Comparison of ENCODE assay signal across 29 mouse cellular contexts in the genomic region with DNA sequence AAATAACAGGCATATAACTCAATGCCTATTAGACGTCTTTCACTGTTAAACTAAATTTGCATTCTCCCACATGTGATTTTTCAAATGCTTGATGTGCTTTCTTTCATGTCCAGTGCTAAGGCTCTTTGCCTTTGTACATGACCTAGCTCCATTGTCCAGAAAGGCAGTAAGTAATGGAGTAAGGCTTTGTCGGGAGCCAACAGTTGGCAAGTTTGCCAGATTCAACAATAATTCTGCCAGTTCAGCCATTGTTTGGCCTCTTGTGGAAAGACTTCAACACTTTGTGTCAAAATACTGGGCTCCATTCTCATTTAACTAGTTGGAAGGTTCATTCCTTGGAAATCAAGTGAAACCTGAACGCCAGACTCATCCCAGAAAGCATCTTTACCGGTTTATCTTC. TPM values are rescaled to one million over a fixed set of nuclear protein-coding genes. Genes with fewer than 3 reads are reported as not detected.
DNase-seq lines count a peak whose midpoint lies in the region; ATAC-seq and TF ChIP-seq lines count a peak whose summit lies in the region.
"Had no signal": no experiment of that assay in that cellular context is flagged by ENCODE, and none has a peak within 500 bp of the region (broad histone marks: within the 10 kb centered on the region; RNA-seq: fewer than 3 reads in every experiment).

No protein-coding gene starts in this region.

- no peak for ATAC-seq in heart, postnatal 0 days (ENCODE audit: insufficient read depth, low read depth)
- ATAC-seq in hindbrain, postnatal 0 days = no peak
- no peak for ATAC-seq in hindbrain, embryonic 11.5 days (ENCODE audit: low FRiP score)
- ATAC-seq in neural tube, embryonic 11.5 days (ENCODE audit: insufficient read depth, low FRiP score, low TSS enrichment) = peak; percentile 64
- ATAC-seq: activated CD4-positive, CD25-positive, alpha-beta regulatory T cell, adult 4 months; forebrain, embryonic 14.5 days; inflammation-experienced regulatory T-cells, adult 6 months had no signal

- no peak overlapping the region for H3K9ac ChIP-seq in heart, postnatal 0 days (replicated peaks; ENCODE audit: low read depth, low read length)
- no peak overlapping the region for H3K9ac ChIP-seq in hindbrain, postnatal 0 days (replicated peaks; ENCODE audit: low read length)
- H3K9ac ChIP-seq in hindbrain, embryonic 11.5 days (ENCODE audit: low read depth, low read length) = no peak overlapping the region
- no peak overlapping the region for H3K9ac ChIP-seq in neural tube, embryonic 11.5 days (ENCODE audit: low read length)
- H3K9ac ChIP-seq: embryonic facial prominence, embryonic 15.5 days; hindbrain, embryonic 12.5 days; liver, embryonic 14.5 days; lung, embryonic 14.5 days had no signal

- no peaks in the 10 kb centered on the region for H3K4me1 ChIP-seq in heart, postnatal 0 days (ENCODE audit: control insufficient read depth, insufficient read depth)
- no peaks in the 10 kb centered on the region for H3K4me1 ChIP-seq in heart, embryonic 10.5 days
- H3K4me1 ChIP-seq in hindbrain, postnatal 0 days (ENCODE audit: insufficient read depth, low read length) = no peaks in the 10 kb centered on the region
- no peaks in the 10 kb centered on the region for H3K4me1 ChIP-seq in hindbrain, embryonic 11.5 days (replicated peaks; ENCODE audit: control insufficient read depth, insufficient read depth, low read length)
- H3K4me1 ChIP-seq in neural tube, embryonic 11.5 days (ENCODE audit: control insufficient read depth, insufficient read depth, low read length) = no peaks in the 10 kb centered on the region
- H3K4me1 ChIP-seq: embryonic facial prominence, embryonic 10.5 days; embryonic facial prominence, embryonic 15.5 days; hindbrain, embryonic 12.5 days had no signal

- TF ChIP-seq CTCF in heart, postnatal 0 days (IDR thresholded peaks at IDR 0.05; ENCODE audit: low read depth) = no peak
- TF ChIP-seq CTCF in hindbrain, postnatal 0 days (IDR thresholded peaks at IDR 0.05; ENCODE audit: low read depth) = no peak

- no peak overlapping the region for H3K4me2 ChIP-seq in heart, postnatal 0 days (ENCODE audit: low read depth, low read length)
- H3K4me2 ChIP-seq in hindbrain, postnatal 0 days (ENCODE audit: low read depth, low read length) = no peak overlapping the region
- H3K4me2 ChIP-seq in hindbrain, embryonic 11.5 days (replicated peaks; ENCODE audit: low read depth, low read length) = no peak overlapping the region
- no peak overlapping the region for H3K4me2 ChIP-seq in neural tube, embryonic 11.5 days (ENCODE audit: low read depth)
- H3K4me2 ChIP-seq: embryonic facial prominence, embryonic 15.5 days; hindbrain, embryonic 12.5 days; lung, embryonic 14.5 days had no signal

- peak; percentile 24 for DNase-seq in heart, postnatal 0 days (ENCODE audit: low spot score)
- DNase-seq in heart, embryonic 10.5 days (ENCODE audit: low spot score) = no peak
- peak; percentile 24 for DNase-seq in hindbrain, postnatal 0 days (ENCODE audit: low spot score)
- no peak for DNase-seq in hindbrain, embryonic 11.5 days (ENCODE audit: low spot score)
- DNase-seq in neural tube, embryonic 11.5 days (ENCODE audit: low spot score) = no peak
- DNase-seq in neural tube, embryonic 10.5 days (ENCODE audit: extremely low spot score, low spot score) = no peak
- peak; percentile 49 for DNase-seq in gonadal fat pad, adult 2 months (ENCODE audit: low read depth)
- no peak for DNase-seq in left cerebral cortex, adult 9 months (ENCODE audit: low spot score in 2 of 2)
- DNase-seq: adrenal gland, postnatal 36 days; B cell, adult 2 months; cerebellum, adult 18-20 months; gastrocnemius, postnatal 14 days; kidney, adult 11 months; kidney, postnatal 14 days; layer of hippocampus, adult 9-11 months; liver; lung, embryonic 14.5 days; midbrain, embryonic 14.5 days; right cerebral cortex, postnatal 25 days; spleen, adult 18-20 months; thymus, postnatal 14 days had no signal

- H3K4me3 ChIP-seq in heart, postnatal 0 days (ENCODE audit: low read depth, low read length) = no peak overlapping the region
- H3K4me3 ChIP-seq in heart, embryonic 10.5 days = no peak overlapping the region
- H3K4me3 ChIP-seq in hindbrain, postnatal 0 days (ENCODE audit: low read length) = no peak overlapping the region
- H3K4me3 ChIP-seq in hindbrain, embryonic 11.5 days (ENCODE audit: low read depth, low read length) = no peak overlapping the region
- H3K4me3 ChIP-seq in neural tube, embryonic 11.5 days (ENCODE audit: low read depth, low read length) = no peak overlapping the region
- H3K4me3 ChIP-seq: embryonic facial prominence, embryonic 10.5 days; embryonic facial prominence, embryonic 15.5 days; heart, adult 2 months; hindbrain, embryonic 12.5 days had no signal

- no peak overlapping the region for H3K27ac ChIP-seq in heart, postnatal 0 days (ENCODE audit: low read depth)
- H3K27ac ChIP-seq in heart, embryonic 10.5 days = no peak overlapping the region
- H3K27ac ChIP-seq in hindbrain, postnatal 0 days = 0 out of 2 replicates have a peak overlapping the region, but pooled peaks have one; percentile 15
- no peak overlapping the region for H3K27ac ChIP-seq in hindbrain, embryonic 11.5 days (ENCODE audit: low read depth, low read length)
- H3K27ac ChIP-seq in neural tube, embryonic 11.5 days (ENCODE audit: low read depth, low read length) = no peak overlapping the region
- H3K27ac ChIP-seq: embryonic facial prominence, embryonic 10.5 days; embryonic facial prominence, embryonic 15.5 days; heart, adult 2 months; hindbrain, embryonic 12.5 days; liver, embryonic 14.5 days had no signal

- 0 out of 2 replicates have a peak, but pooled peaks cover 5% of the 10 kb centered on the region for H3K36me3 ChIP-seq in heart, postnatal 0 days (replicated peaks; ENCODE audit: control insufficient read depth, insufficient read depth, low read length)
- H3K36me3 ChIP-seq in heart, embryonic 10.5 days = peaks cover 10% of the 10 kb centered on the region; the same call in 1 of the 2 replicates
- H3K36me3 ChIP-seq in hindbrain, postnatal 0 days (ENCODE audit: insufficient read depth, low read length) = no peaks in the 10 kb centered on the region
- no peaks in the 10 kb centered on the region for H3K36me3 ChIP-seq in hindbrain, embryonic 11.5 days (ENCODE audit: control insufficient read depth, insufficient read depth, low read length)
- H3K36me3 ChIP-seq in neural tube, embryonic 11.5 days (ENCODE audit: control insufficient read depth, insufficient read depth, low read length) = no peaks in the 10 kb centered on the region
- H3K36me3 ChIP-seq: embryonic facial prominence, embryonic 10.5 days; embryonic facial prominence, embryonic 15.5 days; hindbrain, embryonic 12.5 days had no signal

- TF ChIP-seq EP300 in heart, postnatal 0 days (IDR thresholded peaks at IDR 0.05; ENCODE audit: low read depth) = no peak

- no peaks in the 10 kb centered on the region for H3K27me3 ChIP-seq in heart, postnatal 0 days (ENCODE audit: control insufficient read depth, insufficient read depth, low read length)
- no peaks in the 10 kb centered on the region for H3K27me3 ChIP-seq in heart, embryonic 10.5 days (ENCODE audit: insufficient read depth, poor library complexity, severe bottlenecking)
- no peaks in the 10 kb centered on the region for H3K27me3 ChIP-seq in hindbrain, postnatal 0 days (ENCODE audit: insufficient read depth, low read length)
- H3K27me3 ChIP-seq in hindbrain, embryonic 11.5 days (ENCODE audit: control insufficient read depth, insufficient read depth, low read length) = no peaks in the 10 kb centered on the region
- no peaks in the 10 kb centered on the region for H3K27me3 ChIP-seq in neural tube, embryonic 11.5 days (ENCODE audit: control insufficient read depth, insufficient read depth, low read length)
- H3K27me3 ChIP-seq: embryonic facial prominence, embryonic 15.5 days; hindbrain, embryonic 12.5 days had no signal

- H3K9me3 ChIP-seq in heart, postnatal 0 days (replicated peaks; ENCODE audit: control insufficient read depth, low read length) = 0 out of 2 replicates have a peak, but pooled peaks cover 3% of the 10 kb centered on the region
- H3K9me3 ChIP-seq in heart, embryonic 10.5 days = no peaks in the 10 kb centered on the region
- peaks cover 7% of the 10 kb centered on the region; the same call in 1 of the 2 replicates for H3K9me3 ChIP-seq in hindbrain, postnatal 0 days (ENCODE audit: low read length)
- H3K9me3 ChIP-seq in hindbrain, embryonic 11.5 days (ENCODE audit: control insufficient read depth, low read length) = no peaks in the 10 kb centered on the region
- H3K9me3 ChIP-seq in neural tube, embryonic 11.5 days (ENCODE audit: control insufficient read depth, low read length) = no peaks in the 10 kb centered on the region
- H3K9me3 ChIP-seq: embryonic facial prominence, embryonic 10.5 days; embryonic facial prominence, embryonic 15.5 days had no signal

- WGBS in heart, postnatal 0 days = 79% methylated on average over 4 of the region's 4 CpGs
- 82% methylated on average over 4 of the region's 4 CpGs for WGBS in heart, embryonic 10.5 days
- WGBS in hindbrain, postnatal 0 days = 50% methylated on average over 4 of the region's 4 CpGs
- 73% methylated on average over 4 of the region's 4 CpGs for WGBS in hindbrain, embryonic 11.5 days
- WGBS in neural tube, embryonic 11.5 days = 59% methylated on average over 4 of the region's 4 CpGs

RNA-seq across cellular contexts. Expression of gene Calcrl, which starts 8.7 kb away (rescaled TPM):
- total RNA-seq in heart, postnatal 0 days (2014; rRNA removed; ENCODE audit: low replicate concordance) = 32.3 and 78.2 TPM in 2 replicates
- 26.5 and 28.5 TPM in 2 replicates for polyA plus RNA-seq in heart, postnatal 0 days (2015; fragmentation: Nextera tagmentation; extraction: Ambion mirVana)
- 37.7 and 52.7 TPM in 2 replicates for polyA plus RNA-seq in heart, embryonic 10.5 days (2016; fragmentation: Nextera tagmentation; extraction: Ambion mirVana)
- 19.8 and 31.9 TPM in 2 replicates for total RNA-seq in hindbrain, postnatal 0 days (2014; rRNA removed)
- 12.0 and 16.8 TPM in 2 replicates for polyA plus RNA-seq in hindbrain, postnatal 0 days (2015; fragmentation: Nextera tagmentation; extraction: Ambion mirVana)
- 17.7 and 18.5 TPM in 2 replicates for polyA plus RNA-seq in hindbrain, embryonic 11.5 days (2014; fragmentation: Nextera tagmentation; extraction: Ambion mirVana)
- polyA plus RNA-seq in neural tube, embryonic 11.5 days (2014; fragmentation: Nextera tagmentation; extraction: Ambion mirVana) = 19.4 and 21.3 TPM in 2 replicates
- polyA plus RNA-seq in gonadal fat pad, adult 2 months (2012; rRNA removed) = 6.5 and 7.3 TPM in 2 replicates

Comparison
In these comparisons a context has a peak if more than half of its experiments do, and no peak if none do; other contexts are left out.
1. DNase-seq: peak in heart, postnatal 0 days (single experiment), hindbrain, postnatal 0 days (single experiment) and gonadal fat pad, adult 2 months (single experiment); none in heart, embryonic 10.5 days (single experiment), hindbrain, embryonic 11.5 days (single experiment), neural tube, embryonic 11.5 days (single experiment), neural tube, embryonic 10.5 days (single experiment) and left cerebral cortex, adult 9 months (0 of 2).